Mouse (Mus musculus) lung, adult 2 months (tissue): ENCODE results near the gene 1700122O11Rik. TPM values are rescaled to one million over a fixed set of nuclear protein-coding genes. Genes with fewer than 3 reads are reported as not detected.

Experiments
- DNase-seq: peaks from one replicate; pipeline ENCODE4 v3.0.0; 2022
- H3K4me1 ChIP-seq: fragments of 200-500 bp; 2 replicates; pipeline ENCODE4 v1.6.1; 2011; ENCODE audit warnings: low read length; ENCODE audit not compliant: control insufficient read depth, insufficient read depth
- H3K4me3 ChIP-seq: fragments of 200-500 bp; replicated peaks from 2 replicates; pipeline ENCODE3; 2011; ENCODE audit warnings: low read depth, mild to moderate bottlenecking, control low read depth, low read length; ENCODE audit errors: extremely low read depth
- CTCF ChIP-seq: fragments of 200-500 bp; IDR thresholded peaks from 2 replicates; pipeline ENCODE4 v1.5.1; 2011; ENCODE audit warnings: mild to moderate bottlenecking, low read length, control low read depth; ENCODE audit not compliant: insufficient read depth
- POLR2A ChIP-seq: fragments of 200-500 bp; IDR thresholded peaks from 2 replicates; pipeline ENCODE4 v1.6.1; 2011; ENCODE audit warnings: low read depth, mild to moderate bottlenecking, control low read depth, low read length, borderline replicate concordance; ENCODE audit errors: extremely low read depth
- WGBS: fragments of 180-500 bp; shearing (Covaris S2); methylation state at CpG from one replicate; pipeline ENCODE4 v1.1.7; 2018; 5-methylcytosine and 5-hydroxymethylcytosine counted together
- polyA plus RNA-seq: library from polyadenylated mRNA; depleted of rRNA; stranded (reverse); fragments of >200 nt; gene quantifications from 2 replicates; pipeline ENCODE4 v1.2.3, GENCODE M21; 2012

1700122O11Rik gene
- polyA plus RNA-seq, 1 experiment = not detected

DNA sequence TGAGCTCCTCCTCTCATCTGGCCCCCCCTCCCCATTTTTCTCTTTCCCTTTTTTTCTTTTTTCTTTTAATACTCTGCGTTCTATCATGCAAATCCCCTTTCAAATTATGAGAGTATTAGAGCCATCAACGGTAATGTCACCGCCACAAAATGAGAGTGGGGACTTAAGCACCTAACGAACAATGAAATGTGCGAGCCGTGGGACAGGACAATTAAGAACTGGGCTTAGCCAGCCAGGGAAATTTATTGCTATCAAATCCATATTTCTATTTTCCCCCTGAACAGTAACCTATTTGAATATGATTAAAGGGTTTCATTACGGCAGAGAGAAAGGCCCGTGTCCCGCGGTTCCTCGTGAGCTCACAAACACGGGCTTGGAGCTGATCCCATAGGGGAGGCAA is 27.0 kb downstream of the 1700122O11Rik start:
- TF ChIP-seq POLR2A (no peak), CTCF (no peak)
- 93% methylated on average over 12 of the region's 12 CpGs for whole genome bisulfite sequencing
- Histone ChIP-seq H3K4me1 (no peaks in the 10 kb centered on the region), H3K4me3 (no peak overlapping the region)
- no peak for DNase-seq

DNA sequence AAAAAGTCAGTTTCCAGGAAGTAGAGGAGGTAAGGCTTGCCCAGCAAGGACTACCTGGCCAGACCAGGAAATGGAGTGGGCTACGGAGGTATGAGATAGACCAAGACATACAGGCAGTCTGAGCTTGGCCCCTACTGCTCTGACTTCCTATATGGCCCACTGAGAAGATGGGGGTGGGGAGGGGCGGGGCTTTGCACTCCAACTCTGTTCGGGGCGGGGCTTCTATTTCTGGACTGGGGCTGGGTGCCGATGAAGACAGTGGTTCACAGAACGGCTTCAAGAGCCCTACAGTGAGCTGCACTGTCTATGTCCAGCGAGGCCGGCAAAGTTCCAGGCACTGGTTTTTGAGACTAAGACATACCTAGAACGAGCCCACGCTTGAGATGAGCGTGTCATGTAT is 27.8 kb downstream of the 1700122O11Rik start:
- WGBS = 59% methylated on average over 11 of the region's 11 CpGs
- no peak for DNase-seq
- Histone ChIP-seq H3K4me3 (no peak overlapping the region), H3K4me1 (no peaks in the 10 kb centered on the region)
- no peak for TF ChIP-seq POLR2A
- TF ChIP-seq CTCF = no peak

DNA sequence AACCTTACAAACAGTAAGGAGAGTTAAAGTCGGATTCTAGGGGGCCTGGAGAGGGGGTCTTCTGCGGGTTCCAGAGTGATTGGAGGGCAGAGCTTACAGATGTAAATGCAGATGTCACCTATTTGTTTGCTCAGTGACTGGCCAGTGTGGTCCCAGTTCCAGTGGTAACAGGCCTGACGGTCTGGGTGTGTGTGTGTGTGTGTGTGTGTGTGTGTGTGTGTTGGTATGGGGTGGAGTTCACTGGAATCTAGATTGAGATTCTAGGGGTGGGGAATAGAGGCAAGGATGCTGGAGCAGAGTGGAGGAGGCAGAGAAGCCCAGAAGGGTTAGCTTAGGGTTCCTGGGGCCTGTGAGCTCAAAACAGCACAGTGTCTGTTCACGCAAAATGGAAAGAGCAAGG is 32.3 kb downstream of the 1700122O11Rik start:
- 68% methylated on average over 4 of the region's 4 CpGs for WGBS
- DNase-seq = no peak
- H3K4me1 ChIP-seq = peaks cover 3% of the 10 kb centered on the region; the same call in 1 of the 2 replicates
- no peak for TF ChIP-seq POLR2A
- no peak for TF ChIP-seq CTCF
- no peak overlapping the region for H3K4me3 ChIP-seq

GRCm38 (mm10) chr17:48005091-48005490 is 33.0 kb downstream of the 1700122O11Rik start:
- Histone ChIP-seq H3K4me3 (no peak overlapping the region), H3K4me1 (peaks cover 3% of the 10 kb centered on the region; the same call in 1 of the 2 replicates)
- 32% methylated on average over 8 of the region's 8 CpGs for WGBS
- DNase-seq = peak; percentile 27
- no peak for TF ChIP-seq CTCF
- TF ChIP-seq POLR2A = no peak

DNA sequence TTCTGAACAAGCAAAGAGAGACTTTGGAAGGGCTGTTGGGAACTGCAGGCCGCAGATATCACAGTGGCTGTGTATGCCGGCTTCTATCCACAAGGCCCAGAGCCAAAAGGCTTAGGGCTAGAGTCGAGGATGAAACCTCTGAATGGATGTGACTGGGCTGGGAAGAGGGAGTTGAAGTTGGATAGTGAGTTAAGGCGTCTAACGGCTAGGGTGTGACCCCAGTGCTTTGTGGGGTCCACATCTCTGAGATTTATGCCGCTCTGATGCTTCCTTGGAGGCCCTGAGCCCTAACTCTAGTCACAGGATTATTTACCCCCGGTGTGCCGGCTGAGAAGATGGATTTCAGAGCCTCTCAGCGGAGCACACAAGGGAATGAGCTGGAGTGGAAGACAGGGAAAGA is 33.5 kb downstream of the 1700122O11Rik start:
- TF ChIP-seq CTCF (no peak), POLR2A (no peak)
- 59% methylated on average over 9 of the region's 9 CpGs for WGBS
- no peak overlapping the region for H3K4me3 ChIP-seq
- DNase-seq = no peak
- H3K4me1 ChIP-seq = peaks cover 3% of the 10 kb centered on the region; the same call in 1 of the 2 replicates

GRCm38 (mm10) chr17:48002486-48002885 is 35.6 kb downstream of the 1700122O11Rik start:
- 55% methylated on average over 4 of the region's 4 CpGs for WGBS
- H3K4me3 ChIP-seq = no peak overlapping the region
- no peak for TF ChIP-seq POLR2A
- TF ChIP-seq CTCF = no peak
- H3K4me1 ChIP-seq = peaks cover 3% of the 10 kb centered on the region; the same call in 1 of the 2 replicates
- peak; percentile 30 for DNase-seq

DNA sequence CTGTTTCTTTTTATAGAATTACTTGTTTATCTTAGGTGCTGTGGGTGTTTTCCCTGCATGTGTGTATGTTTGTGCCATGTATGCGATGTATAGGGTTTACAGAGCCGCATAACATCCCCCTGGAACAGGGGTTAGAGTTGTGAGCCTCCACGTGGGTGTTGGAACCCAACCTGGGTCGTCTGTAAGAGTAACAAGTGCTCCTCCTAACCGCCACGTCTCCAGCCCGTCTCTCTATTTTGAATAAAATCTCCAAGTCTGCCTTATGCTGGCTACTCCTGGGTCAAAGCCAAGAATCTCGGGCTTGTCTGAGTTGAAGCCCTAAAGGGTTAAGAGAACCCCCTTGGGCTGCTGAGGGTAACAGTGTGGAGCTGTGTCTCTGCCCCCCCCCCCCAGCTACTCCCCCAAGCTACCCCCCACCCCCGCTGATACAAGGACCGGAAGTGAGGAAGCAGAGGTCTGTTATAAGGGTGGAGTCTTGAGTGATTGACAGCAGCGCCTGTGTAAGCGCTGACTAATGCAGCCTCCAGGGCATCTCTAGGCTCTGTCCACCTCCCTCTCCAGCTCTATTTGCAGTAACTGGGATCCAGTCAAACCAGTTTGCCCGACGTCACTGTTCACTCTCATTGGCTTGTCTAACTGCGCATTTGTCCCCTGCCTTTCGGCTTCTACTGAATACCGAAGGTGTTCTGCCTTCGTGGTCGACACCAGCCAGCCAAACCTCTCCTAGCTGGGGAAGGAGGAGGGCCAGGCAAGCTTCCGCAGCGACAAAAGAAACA is 36.3 kb downstream of the 1700122O11Rik start:
- Histone ChIP-seq H3K4me3 (peak overlapping the region; percentile 39), H3K4me1 (peaks cover 3% of the 10 kb centered on the region; the same call in 1 of the 2 replicates)
- WGBS = 5% methylated on average over 21 of the region's 21 CpGs
- DNase-seq = peak; percentile 84
- TF ChIP-seq POLR2A (peak; percentile 89; the same call in 1 of the 2 replicates), CTCF (no peak)

GRCm38 (mm10) chr17:48001157-48001556 is 36.9 kb downstream of the 1700122O11Rik start:
- Histone ChIP-seq H3K4me3 (no peak overlapping the region), H3K4me1 (peaks cover 3% of the 10 kb centered on the region; the same call in 1 of the 2 replicates)
- 11% methylated on average over 7 of the region's 7 CpGs for WGBS
- no peak for DNase-seq
- TF ChIP-seq POLR2A (no peak), CTCF (no peak)

DNA sequence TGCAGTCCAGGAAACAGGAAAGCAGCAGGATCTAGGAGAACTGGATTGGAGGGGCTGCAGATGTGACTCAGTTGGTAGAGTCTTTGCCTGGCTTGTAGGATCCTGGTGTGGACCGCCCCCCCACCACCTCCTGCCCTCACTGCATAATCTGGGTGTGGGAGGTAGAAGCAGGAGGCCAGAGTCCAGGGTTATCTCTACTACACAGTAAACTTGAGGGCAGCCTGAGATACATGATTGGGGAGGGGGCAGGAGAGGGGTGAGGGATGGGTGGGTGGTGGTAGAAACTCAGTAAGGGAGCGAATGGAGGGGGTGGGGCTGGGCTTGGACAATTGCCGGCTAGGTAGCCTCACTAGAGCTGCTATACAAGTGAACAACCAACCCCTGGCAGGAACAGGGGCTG is 38.3 kb downstream of the 1700122O11Rik start:
- WGBS = 58% methylated on average over 3 of the region's 3 CpGs
- TF ChIP-seq CTCF = no peak
- no peak for TF ChIP-seq POLR2A
- H3K4me1 ChIP-seq = peaks cover 3% of the 10 kb centered on the region; the same call in 1 of the 2 replicates
- no peak for DNase-seq
- H3K4me3 ChIP-seq = no peak overlapping the region

GRCm38 (mm10) chr17:47999403-47999802 is 38.7 kb downstream of the 1700122O11Rik start:
- peak; percentile 48 for DNase-seq
- no peak overlapping the region for H3K4me3 ChIP-seq
- 55% methylated on average over 6 of the region's 6 CpGs for WGBS
- H3K4me1 ChIP-seq = peaks cover 3% of the 10 kb centered on the region; the same call in 1 of the 2 replicates
- TF ChIP-seq CTCF (no peak), POLR2A (no peak)
